Mouse (Mus musculus): ENCODE data around the gene Pafah1b1.

DNA sequence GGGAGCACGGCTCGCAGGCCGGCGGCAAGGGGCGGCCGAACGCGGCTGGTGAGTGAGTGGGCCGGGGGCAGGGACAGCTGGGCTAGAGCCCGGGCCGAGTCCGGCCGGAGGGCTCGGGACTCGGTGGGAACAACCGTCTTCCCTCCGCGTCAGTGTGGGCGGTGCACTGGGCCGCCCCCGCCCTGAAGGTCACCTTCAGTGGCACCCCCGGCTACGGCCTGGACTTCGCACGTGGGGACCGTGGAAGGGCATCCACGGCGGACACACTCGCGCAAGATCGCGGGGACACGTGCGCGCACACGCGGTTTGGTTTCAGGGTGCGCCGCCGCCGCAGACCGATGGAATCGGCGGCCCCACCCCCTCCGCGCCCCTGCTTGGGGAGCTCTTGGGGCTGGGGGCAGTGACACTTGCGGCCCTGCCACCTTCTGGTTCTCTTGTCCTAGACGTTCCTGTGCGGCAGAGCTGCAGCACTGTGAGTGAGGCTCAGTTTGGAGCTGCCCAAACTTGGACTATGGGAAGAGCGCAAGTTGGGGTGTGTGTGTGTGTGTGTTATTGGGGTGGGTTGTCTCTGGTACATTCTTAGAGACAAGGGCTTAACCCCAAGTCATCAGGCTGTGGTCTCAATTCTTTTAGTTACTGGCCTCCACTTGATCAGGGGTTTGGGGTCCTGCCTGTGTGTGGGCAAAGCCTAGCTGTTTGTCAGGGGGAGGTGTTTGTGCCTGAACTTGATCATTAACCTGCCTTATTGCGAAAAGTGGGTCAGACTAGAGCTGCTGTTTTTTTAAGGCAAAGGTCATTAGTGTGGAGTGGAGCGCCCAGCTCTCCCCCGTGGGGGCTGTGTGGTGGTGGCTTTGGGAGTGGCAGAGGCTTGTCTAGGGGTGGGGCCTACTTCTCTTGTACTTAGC is 74.6 kb downstream of the Pafah1b1 start:
- TF ChIP-seq POLR2A (IDR thresholded peaks at IDR 0.05; ENCODE audit: low read depth, low read length) = no peak
- TF ChIP-seq CTCF (IDR thresholded peaks at IDR 0.05; ENCODE audit: borderline replicate concordance, insufficient read depth, low read length) = no peak

Data from embryonic fibroblast, embryonic 13.5 days (primary cell).